Mouse (Mus musculus): ENCODE results near the gene Folr1. TPM values are rescaled to one million over a fixed set of nuclear protein-coding genes. Genes with fewer than 3 reads are reported as not detected.

The Folr1 gene
- total RNA-seq, 2 experiments from 2014 or later, result 0.72 to 1.2 TPM

GRCm38 (mm10) chr7:101871296-101871695, 708 bp upstream of the Folr1 start:
- intact Hi-C loops (cut with DNase I), result no loop called here
- DNase-seq, result peak; percentile 17

- DNase-seq, result no peak
- intact Hi-C loops (cut with DNase I), result no loop called here
Measured at GRCm38 (mm10) chr7:101869163-101869500, 1.5 kb downstream of the Folr1 start.

- intact Hi-C loops (cut with DNase I), result no loop called here
- peak; percentile 33 to 45 for DNase-seq
Measured at GRCm38 (mm10) chr7:101868241-101869162, 2.1 kb downstream of the Folr1 start.

GRCm38 (mm10) chr7:101867482-101867881, 3.1 kb downstream of the Folr1 start:
- intact Hi-C loops (cut with DNase I), result no loop called here
- no peak for DNase-seq

DNA sequence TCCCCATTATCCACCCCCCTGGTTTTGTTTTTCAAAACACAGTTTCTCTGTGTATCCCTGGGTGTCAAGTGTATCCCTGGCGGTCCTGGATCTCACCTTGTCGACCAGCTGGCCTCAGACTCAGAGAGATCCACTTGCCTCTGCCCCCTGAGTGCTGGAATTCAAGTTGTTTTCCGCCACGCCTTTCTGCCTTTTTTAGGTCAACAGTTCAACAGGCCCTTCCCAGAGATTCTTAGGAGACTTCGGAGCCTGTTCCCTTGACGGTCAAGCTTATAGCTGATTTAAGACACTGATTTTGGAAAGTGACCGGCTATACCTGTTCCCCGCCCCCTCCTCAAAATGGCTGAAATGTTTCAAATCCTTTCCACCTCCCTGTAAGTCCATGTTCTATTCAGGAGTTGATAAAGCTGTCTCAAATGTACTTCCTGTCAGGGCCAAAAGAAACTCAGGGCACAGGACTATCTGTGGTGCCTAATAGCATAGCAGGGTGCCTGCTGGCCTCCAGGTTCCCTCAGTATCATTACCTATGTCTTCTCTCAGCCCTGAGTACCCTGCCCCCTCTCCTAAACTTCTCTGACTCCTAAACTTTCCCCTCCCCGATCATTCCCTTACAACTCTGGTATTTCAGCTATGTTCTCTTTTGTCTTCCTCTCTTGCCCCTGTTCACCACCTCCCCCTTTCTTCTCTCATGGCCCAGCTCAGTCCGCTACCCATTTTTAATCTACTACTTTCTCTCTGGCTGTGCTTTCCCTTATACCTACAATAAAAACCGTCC, 3.9 kb downstream of the Folr1 start:
- DNase-seq, result no peak
- intact Hi-C loops (cut with DNase I), result no loop called here

GRCm38 (mm10) chr7:101863415-101863814, 7.2 kb downstream of the Folr1 start, which contains the start of gene Anapc15:
Gene Anapc15, plus strand, starts transcription at chr7:101863715.
- intact Hi-C loops (cut with DNase I), result no loop called here
- no peak for DNase-seq

GRCm38 (mm10) chr7:101862291-101862690, 8.3 kb downstream of the Folr1 start:
- intact Hi-C loops (cut with DNase I), result no loop called here
- DNase-seq, result no peak

- intact Hi-C loops (cut with DNase I), result no loop called here
- DNase-seq, result no peak
Measured at GRCm38 (mm10) chr7:101860978-101861377, 9.6 kb downstream of the Folr1 start.

DNA sequence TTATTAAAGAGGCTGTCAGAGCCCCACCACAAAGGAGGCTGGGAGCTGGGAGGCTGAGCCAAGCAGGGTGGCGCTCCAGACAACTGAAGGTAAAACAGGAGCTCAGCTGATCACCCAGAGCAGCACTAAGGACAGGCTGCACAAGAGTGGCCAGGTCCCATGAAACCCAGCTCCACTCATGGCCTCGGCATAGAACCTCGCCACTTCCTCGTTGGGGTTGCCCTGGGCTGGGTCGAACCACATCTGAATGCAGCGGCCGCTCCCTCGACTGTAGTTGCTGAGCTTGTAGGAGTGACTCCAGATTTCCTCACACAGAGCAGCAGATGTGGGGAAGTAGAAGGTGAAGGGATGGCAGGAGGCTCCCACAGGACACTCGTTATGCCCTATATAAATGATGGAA, 12.2 kb downstream of the Folr1 start:
- DNase-seq, result no peak
- intact Hi-C loops (cut with DNase I), result no loop called here

- intact Hi-C loops (cut with DNase I), result no loop called here
- DNase-seq, result no peak
Measured at GRCm38 (mm10) chr7:101857094-101857493, 13.5 kb downstream of the Folr1 start, which contains the start of gene Folr2. Gene Folr2, minus strand, starts transcription at chr7:101857194.

- intact Hi-C loops (cut with DNase I), result no loop called here
- no peak for DNase-seq
Measured at GRCm38 (mm10) chr7:101853816-101854215, 16.8 kb downstream of the Folr1 start.

GRCm38 (mm10) chr7:101852846-101853245, 17.7 kb downstream of the Folr1 start:
- DNase-seq, result no peak
- intact Hi-C loops (cut with DNase I), result no loop called here

DNA sequence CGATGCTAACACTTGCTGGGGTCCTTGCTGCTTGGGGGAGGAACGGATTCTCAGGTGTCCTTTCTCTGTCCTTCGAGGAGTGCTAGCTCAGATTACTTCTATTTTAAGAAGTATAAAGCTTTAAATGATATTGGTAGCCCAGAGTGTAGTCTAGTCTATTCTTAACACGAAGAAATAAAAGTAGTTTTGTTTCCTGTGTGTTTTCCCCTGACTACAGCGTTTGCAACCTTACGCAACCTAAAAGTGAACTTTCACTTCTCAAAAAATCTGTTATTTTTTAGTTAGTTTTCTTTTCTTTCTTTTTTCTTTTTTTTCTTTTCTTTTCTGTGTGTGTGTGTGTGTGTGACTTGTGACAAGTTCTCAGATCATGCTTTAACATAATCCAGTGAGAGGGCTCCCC, 18.9 kb downstream of the Folr1 start:
- no peak for DNase-seq
- intact Hi-C loops (cut with DNase I), result no loop called here

DNA sequence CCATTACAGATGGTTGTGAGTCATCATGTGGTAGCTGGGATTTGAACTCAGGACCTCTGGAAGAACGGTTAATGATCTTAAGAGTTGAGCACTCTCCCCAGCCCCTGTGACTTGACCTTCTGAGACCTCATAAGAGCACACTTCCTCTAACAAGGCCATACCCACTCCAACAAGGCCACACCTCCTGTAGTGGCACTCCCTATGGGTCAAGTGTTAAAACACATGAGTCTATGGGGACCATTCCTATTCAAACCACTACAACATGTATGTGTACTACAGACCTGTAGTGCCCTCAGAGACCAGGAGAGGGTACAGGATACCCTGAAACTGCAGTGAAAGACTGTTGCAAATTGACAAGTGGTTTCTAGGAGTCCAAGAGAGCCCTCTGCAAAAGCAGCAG, 22.7 kb downstream of the Folr1 start:
- no peak for DNase-seq
- intact Hi-C loops (cut with DNase I), result no loop called here

DNA sequence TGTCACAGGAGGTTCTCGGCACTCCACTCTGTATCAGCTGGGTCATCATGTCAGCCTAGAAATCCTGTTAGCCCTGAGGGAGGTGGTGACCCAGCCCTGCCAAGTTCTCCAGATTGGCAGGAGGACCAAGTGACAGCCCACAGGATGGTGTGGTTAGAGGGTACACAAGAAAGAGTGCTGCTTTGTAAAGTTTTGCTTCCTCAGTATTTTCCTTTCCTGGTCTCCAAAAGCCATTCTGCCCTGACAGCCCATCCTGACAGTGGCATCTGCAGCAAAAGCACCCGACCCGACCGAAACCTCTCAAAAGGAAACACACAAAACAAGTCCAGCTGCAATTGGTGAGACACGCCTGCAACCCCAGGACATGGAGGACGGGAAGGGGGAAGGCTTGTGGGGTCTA, 26.4 kb downstream of the Folr1 start:
- intact Hi-C loops (cut with DNase I), result no loop called here

GRCm38 (mm10) chr7:101837606-101838471, 32.7 kb downstream of the Folr1 start, which contains the start of gene Inppl1:
Gene Inppl1, minus strand, starts transcription at chr7:101838229.
- DNase-seq, result peak; percentile 91 to 92
- intact Hi-C loops (cut with DNase I), result loop anchor here (2.0 kb wide), 2 partner anchors 57 to 159 kb away; no protein-coding TSS in a partner anchor

More for the DNA sequence above, 26.4 kb downstream of the Folr1 start:
- DNase-seq, result no peak

GRCm38 (mm10) chr7:101837154-101837605, 33.4 kb downstream of the Folr1 start:
- DNase-seq, result no peak
- intact Hi-C loops (cut with DNase I), result no loop called here

DNA sequence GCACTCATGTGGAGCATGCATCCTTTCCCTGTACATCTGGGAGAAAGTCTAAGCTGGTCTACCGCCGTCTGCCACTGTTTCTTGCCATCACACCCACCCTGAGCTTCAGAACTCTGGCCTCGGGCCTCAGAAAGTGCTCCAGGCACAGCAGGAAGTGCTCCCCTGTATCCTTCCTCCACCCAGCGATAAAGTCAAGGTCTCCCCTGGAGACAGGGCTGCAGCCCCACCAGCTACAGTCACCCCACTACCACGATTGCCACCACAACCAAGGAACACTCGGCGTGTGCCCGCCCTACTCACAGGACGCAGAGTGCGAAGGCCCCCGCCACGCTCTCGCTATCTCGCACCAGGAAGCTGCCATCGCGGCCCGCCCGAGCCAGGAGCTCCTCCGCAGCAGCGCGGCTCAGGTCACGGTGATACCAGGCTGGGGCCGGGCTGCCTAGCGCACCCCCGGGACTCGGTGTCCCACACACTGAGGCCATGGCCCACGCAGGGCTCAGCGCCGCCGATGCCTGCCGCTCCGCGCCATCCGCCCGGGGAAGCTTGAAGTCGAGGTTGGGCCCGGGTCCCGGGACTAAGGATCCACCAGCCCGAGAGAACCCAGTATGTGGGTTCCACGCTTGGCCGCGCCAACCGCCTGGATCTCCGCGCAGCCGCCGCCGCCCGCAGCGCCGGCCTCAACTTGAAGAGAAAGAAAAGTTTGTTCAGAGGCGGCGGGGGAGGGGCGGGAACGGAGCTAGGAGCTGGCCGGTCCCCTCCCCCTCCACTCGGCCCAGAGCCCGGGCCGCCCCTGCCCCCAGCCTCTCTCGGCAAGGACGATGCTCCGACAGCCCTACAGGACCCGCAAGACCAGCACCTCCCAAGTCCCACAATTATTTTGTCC, 34.1 kb downstream of the Folr1 start:
- peak; percentile 79 for DNase-seq
- intact Hi-C loops (cut with DNase I), result no loop called here

GRCm38 (mm10) chr7:101835457-101836109, 35.0 kb downstream of the Folr1 start:
- intact Hi-C loops (cut with DNase I), result no loop called here
- DNase-seq, result no peak

Measured in heart, postnatal 10 days (tissue).